Mouse (Mus musculus): ENCODE data around the gene Ahrr.

The Ahrr gene

GRCm38 (mm10) chr13:74245214-74245898, 46.8 kb downstream of the Ahrr start:
- in situ Hi-C loops (cut with MboI, MseI), result no loop called here

GRCm38 (mm10) chr13:74237574-74237973, 54.6 kb downstream of the Ahrr start:
- in situ Hi-C loops (cut with MboI, MseI), result no loop called here

GRCm38 (mm10) chr13:74220659-74221058, 71.5 kb downstream of the Ahrr start:
- in situ Hi-C loops (cut with MboI, MseI), result no loop called here

- in situ Hi-C loops (cut with MboI, MseI), result no loop called here
Measured at GRCm38 (mm10) chr13:74218441-74218840, 73.7 kb downstream of the Ahrr start.

GRCm38 (mm10) chr13:74208986-74209345, 83.2 kb downstream of the Ahrr start:
- in situ Hi-C loops (cut with MboI, MseI), result no loop called here

- in situ Hi-C loops (cut with MboI, MseI), result no loop called here
Measured at GRCm38 (mm10) chr13:74208317-74208985, 83.7 kb downstream of the Ahrr start, which contains the start of gene Exoc3. Gene Exoc3 (minus strand): TSS chr13:74208732.

GRCm38 (mm10) chr13:74196451-74196850, 95.7 kb downstream of the Ahrr start:
- in situ Hi-C loops (cut with MboI, MseI), result loop anchor here in 1 of 2 experiments (10.0 kb wide), 1 partner anchor 768 kb away; no protein-coding TSS in a partner anchor

- in situ Hi-C loops (cut with MboI, MseI), result loop anchor here in 1 of 2 experiments (5.0 to 10.0 kb wide), 2 partner anchors 100 to 772 kb away; partner anchors contain the start of gene Ahrr
Measured at GRCm38 (mm10) chr13:74192613-74193012, 99.5 kb downstream of the Ahrr start.

- in situ Hi-C loops (cut with MboI, MseI), result no loop called here
Measured at GRCm38 (mm10) chr13:74183011-74183695, 109.0 kb downstream of the Ahrr start.

- in situ Hi-C loops (cut with MboI, MseI), result no loop called here
Measured at GRCm38 (mm10) chr13:74172036-74172435, 120.1 kb downstream of the Ahrr start.

- in situ Hi-C loops (cut with MboI, MseI), result no loop called here
Measured at GRCm38 (mm10) chr13:74169446-74170164, 122.5 kb downstream of the Ahrr start.

GRCm38 (mm10) chr13:74167492-74167891, 124.6 kb downstream of the Ahrr start:
- in situ Hi-C loops (cut with MboI, MseI), result no loop called here

- in situ Hi-C loops (cut with MboI, MseI), result no loop called here
Measured at GRCm38 (mm10) chr13:74167057-74167413, 125.1 kb downstream of the Ahrr start.

- in situ Hi-C loops (cut with MboI, MseI), result no loop called here
Measured at GRCm38 (mm10) chr13:74166348-74167056, 125.6 kb downstream of the Ahrr start.

All from T-helper 17 cell (primary cell).